Mouse (Mus musculus) cortical plate, adult 2 months (tissue): ENCODE measurements at regions not wholly inside any gene's neighbourhood (a gene's known extent, or its start where the extent isn't known, plus 50 kb on each side); places are given as distances from the start of the nearest gene placed in this dataset.

Experiments used
- CTCF ChIP-seq: fragments of 200-500 bp; IDR thresholded peaks from 2 replicates; pipeline ENCODE4 v1.5.1; 2011; ENCODE audit warnings: mild to moderate bottlenecking, control low read depth, low read length; ENCODE audit not compliant: insufficient read depth; ENCODE audit errors: extremely low read depth
- POLR2A ChIP-seq: fragments of 200-500 bp; IDR thresholded peaks from 2 replicates; pipeline ENCODE4 v1.6.1; 2011; ENCODE audit warnings: mild to moderate bottlenecking, low read length, control low read depth; ENCODE audit not compliant: insufficient read depth; ENCODE audit errors: extremely low read depth

DNA sequence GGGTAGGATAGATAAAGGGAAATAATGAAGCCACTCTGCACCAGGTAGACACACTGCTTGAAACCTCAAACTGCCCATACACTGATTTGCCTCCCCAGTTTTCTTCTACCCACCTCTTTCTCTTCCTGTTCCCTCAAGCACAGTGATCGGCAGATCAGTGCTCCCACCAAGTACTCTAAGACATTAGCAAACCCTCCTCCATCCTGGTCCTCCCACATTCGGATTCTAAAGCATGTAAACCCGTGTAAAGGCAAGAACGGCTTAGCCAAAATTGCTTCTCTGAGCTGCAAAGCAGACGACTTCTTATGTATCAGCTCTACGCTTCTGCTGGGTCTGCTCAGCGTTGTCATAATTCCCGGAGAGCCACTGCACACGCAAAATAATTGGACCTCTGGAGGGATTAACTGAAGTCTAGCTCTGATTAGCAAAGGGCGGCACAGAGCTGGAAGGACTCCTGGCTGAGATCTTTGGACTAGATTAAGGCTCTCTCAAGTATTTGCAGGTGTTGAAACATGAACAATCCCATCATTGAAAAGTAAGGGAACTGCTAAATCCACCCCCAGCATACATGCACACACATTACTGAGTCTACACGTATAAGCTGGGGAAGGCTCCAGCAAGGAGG, 67.2 kb downstream of the Mtx3 start:
- TF ChIP-seq CTCF (no peak), POLR2A (no peak)
